Mouse (Mus musculus): ENCODE results near the gene 9430015G10Rik.

DNA sequence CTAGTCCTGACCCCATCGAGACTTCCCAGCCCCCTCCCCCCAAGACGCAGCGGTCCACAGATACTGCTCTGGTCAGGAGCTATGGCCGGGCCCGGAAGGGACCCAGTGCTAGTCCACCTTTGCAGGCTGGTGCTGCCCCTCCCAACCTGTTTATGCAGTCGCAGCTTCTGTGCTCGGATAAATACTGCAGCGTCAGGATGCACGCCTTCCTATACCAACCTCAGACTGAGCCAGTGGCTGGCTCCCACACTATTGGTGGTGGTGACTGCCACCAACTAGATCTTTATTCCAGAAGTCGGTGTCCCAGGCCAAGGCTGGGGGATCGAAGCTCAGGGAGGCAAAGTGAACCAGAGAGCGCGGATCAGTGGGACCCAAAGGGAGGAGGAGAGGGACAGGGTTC, 25.3 kb downstream of the 9430015G10Rik start:
- TF ChIP-seq CTCF (IDR thresholded peaks at IDR 0.05; ENCODE audit: extremely low read depth, insufficient read length, insufficient replicate concordance, low read depth, low read length) (no peak), POLR2A (IDR thresholded peaks at IDR 0.05; ENCODE audit: low read depth, low read length) (no peak)

Measured in small intestine, adult 2 months (tissue).